Mouse (Mus musculus) testis, adult 2 months (tissue): Measurements from ENCODE around the gene Enpp3.

Experiments used
- CTCF ChIP-seq: fragments of 200-500 bp; IDR thresholded peaks from 2 replicates; pipeline ENCODE4 v1.5.1; 2012; ENCODE audit warnings: low read depth, mild to moderate bottlenecking, inconsistent platforms, low read length, moderate library complexity; ENCODE audit not compliant: control insufficient read depth, insufficient read depth, insufficient replicate concordance
- POLR2A ChIP-seq: fragments of 200-500 bp; IDR thresholded peaks from 2 replicates; pipeline ENCODE4 v1.6.1; 2012; ENCODE audit warnings: low read depth, mild to moderate bottlenecking, inconsistent platforms, low read length, moderate library complexity; ENCODE audit not compliant: control insufficient read depth

DNA sequence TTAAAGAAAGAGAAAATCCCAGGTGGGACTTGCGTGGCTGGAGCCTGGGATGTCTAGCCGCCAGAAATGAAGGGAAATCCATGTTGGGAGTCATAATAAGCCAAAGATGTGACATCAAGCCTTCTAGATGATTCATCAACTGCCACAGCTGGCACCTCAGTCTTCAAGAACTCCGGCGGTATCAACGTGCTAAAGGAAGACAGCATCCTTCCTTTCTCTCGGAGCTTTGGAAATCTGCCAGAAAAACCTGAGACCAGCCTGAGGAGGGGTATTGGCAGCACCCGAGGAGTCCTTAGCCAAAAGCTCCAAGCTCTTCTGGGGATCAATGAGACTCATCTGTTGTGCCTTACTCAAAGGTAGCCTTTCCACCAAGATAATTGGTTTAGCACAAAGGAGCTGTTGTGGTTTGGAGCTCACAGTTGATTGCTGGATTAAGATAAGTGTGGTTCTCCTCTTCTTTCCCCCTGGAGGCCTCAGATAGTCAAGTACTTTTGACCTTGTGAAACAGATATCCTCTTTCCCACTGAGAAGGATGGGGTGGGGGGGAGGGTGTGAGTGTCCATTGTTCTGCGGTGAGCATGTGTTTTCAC lies 84.2 kb downstream of the Enpp3 start:
- TF ChIP-seq POLR2A: no peak
- TF ChIP-seq CTCF: no peak
